Mouse (Mus musculus) R1 (cell line): Measurements from ENCODE around the gene Zmiz1.
A peak's percentile ranks its signal among the peaks of the same experiment; 100 is the strongest.

Experiments
- DNase-seq: peaks from one replicate; pipeline ENCODE4 v3.0.0-alpha.2; 2018; ENCODE audit warnings: low read depth, low spot score

The Zmiz1 gene

GRCm38 (mm10) chr14:25686983-25687901 is 228.3 kb downstream of the Zmiz1 start:
- DNase-seq: no peak

GRCm38 (mm10) chr14:25693271-25693887 is 234.4 kb downstream of the Zmiz1 start:
- DNase-seq: no peak

GRCm38 (mm10) chr14:25693888-25694568 is 235.0 kb downstream of the Zmiz1 start, which contains the start of gene Ppif:
TSS of gene Ppif (plus strand) at chr14:25694154.
- peak; percentile 93 for DNase-seq

- peak; percentile 67 for DNase-seq
Observed at GRCm38 (mm10) chr14:25694569-25694897, 235.5 kb downstream of the Zmiz1 start.

GRCm38 (mm10) chr14:25695059-25695458 is 236.1 kb downstream of the Zmiz1 start:
- DNase-seq: no peak

- no peak for DNase-seq
Observed at GRCm38 (mm10) chr14:25696356-25696755, 237.4 kb downstream of the Zmiz1 start.

GRCm38 (mm10) chr14:25701986-25702385 is 243.0 kb downstream of the Zmiz1 start:
- peak; percentile 77 for DNase-seq

GRCm38 (mm10) chr14:25707691-25708181 is 248.8 kb downstream of the Zmiz1 start:
- DNase-seq: peak; percentile 61

GRCm38 (mm10) chr14:25708451-25708850 is 249.5 kb downstream of the Zmiz1 start:
- no peak for DNase-seq

GRCm38 (mm10) chr14:25708917-25709316 is 249.9 kb downstream of the Zmiz1 start:
- no peak for DNase-seq

- DNase-seq: no peak
Observed at GRCm38 (mm10) chr14:25710073-25710472, 251.1 kb downstream of the Zmiz1 start.

GRCm38 (mm10) chr14:25710681-25711080 is 251.7 kb downstream of the Zmiz1 start:
- no peak for DNase-seq

GRCm38 (mm10) chr14:25711177-25711576 is 252.2 kb downstream of the Zmiz1 start:
- no peak for DNase-seq

GRCm38 (mm10) chr14:25711602-25712001 is 252.6 kb downstream of the Zmiz1 start:
- DNase-seq: no peak

GRCm38 (mm10) chr14:25713443-25713842 is 254.5 kb downstream of the Zmiz1 start:
- DNase-seq: no peak
